Mouse (Mus musculus): Measurements from ENCODE around the gene Pianp. TPM values are rescaled to one million over a fixed set of nuclear protein-coding genes. Genes with fewer than 3 reads are reported as not detected.

The Pianp gene
- total RNA-seq, 1 experiment = 2.9 TPM

DNA sequence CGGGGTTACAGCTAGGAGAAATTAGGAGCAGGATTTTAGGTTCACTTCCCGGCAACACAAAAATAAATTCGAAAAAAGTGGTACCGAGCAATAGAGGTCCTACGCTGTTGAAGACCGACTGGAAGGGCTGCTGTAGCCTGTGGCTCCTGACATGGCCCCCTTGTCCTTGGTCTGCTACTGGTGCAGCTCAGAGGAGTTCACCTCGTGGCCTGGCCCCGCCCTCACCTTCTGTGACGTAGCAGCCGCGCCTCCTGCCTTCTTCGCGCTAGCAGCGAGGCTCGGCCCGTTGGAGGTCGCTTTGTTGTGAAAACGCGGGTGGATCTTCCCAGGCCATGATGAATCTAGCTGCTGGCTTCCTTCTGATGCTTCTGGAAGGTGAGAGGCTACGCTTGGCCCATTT lies 53.2 kb downstream of the Pianp start, which contains the start of gene Acrbp:
TSS of gene Acrbp (plus strand) at position 12 of the 400 bp plus-strand sequence.
- in situ Hi-C loops (cut with MboI; ENCODE audit: low sequenced_read_pairs in 2 of 2, unreplicated experiment in 2 of 2) = no loop called here
- no peak for DNase-seq (ENCODE audit: low read depth, low spot score)

DNA sequence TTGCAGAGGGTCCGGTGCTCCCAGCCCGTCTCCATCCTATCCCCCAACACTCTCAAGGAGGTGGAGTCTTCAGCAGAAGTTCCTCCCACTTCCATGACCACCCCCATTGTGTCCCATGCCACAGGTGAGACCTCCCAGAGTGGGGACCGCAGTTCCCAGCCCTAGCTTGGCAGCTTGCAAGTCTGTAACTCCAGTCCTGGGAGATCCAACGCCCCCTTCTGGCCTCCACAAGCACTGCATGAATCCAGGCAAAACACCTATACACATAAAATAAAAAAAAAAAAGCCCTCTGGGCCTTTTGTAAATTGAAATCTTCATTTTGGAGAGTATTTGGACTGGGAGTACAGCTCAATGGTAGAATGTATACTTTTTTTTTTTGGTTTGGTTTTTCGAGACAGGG lies 54.7 kb downstream of the Pianp start:
- H3K36me3 ChIP-seq (ENCODE audit: control insufficient read depth, insufficient read depth, low read length, poor library complexity, severe bottlenecking) = peaks cover 12% of the 10 kb centered on the region
- no peak overlapping the region for H3K9ac ChIP-seq (ENCODE audit: insufficient read depth, low read depth, low read length, poor library complexity, severe bottlenecking)
- H3K4me1 ChIP-seq (ENCODE audit: control insufficient read depth in 2 of 2, insufficient read depth in 2 of 2, low read length in 2 of 2, poor library complexity in 1 of 2) = peaks cover 4 to 15% of the 10 kb centered on the region in 2 experiments; a peak in 3 of 4 replicates
- no peak overlapping the region for H3K27ac ChIP-seq (ENCODE audit: insufficient read depth, low read depth, low read length, poor library complexity, severe bottlenecking)
- no peak overlapping the region for H3K4me3 ChIP-seq (ENCODE audit: insufficient read depth in 1 of 2, low read depth in 1 of 2, low read length in 2 of 2, poor library complexity in 1 of 2, severe bottlenecking in 1 of 2)
- no peak for DNase-seq (ENCODE audit: low read depth, low spot score)
- H3K9me3 ChIP-seq (ENCODE audit: control insufficient read depth, insufficient read depth, low read depth, low read length) = no peaks in the 10 kb centered on the region
- in situ Hi-C loops (cut with MboI; ENCODE audit: low sequenced_read_pairs in 2 of 2, unreplicated experiment in 2 of 2) = no loop called here
- TF ChIP-seq ZC3H11A (IDR thresholded peaks at IDR 0.05; ENCODE audit: borderline replicate concordance, low read depth, low read length) = no peak
- peak; percentile 76 for TF ChIP-seq ZNF384 (IDR thresholded peaks at IDR 0.05; ENCODE audit: low read depth, low read length)
- no peak for TF ChIP-seq MAFK (IDR thresholded peaks at IDR 0.05; ENCODE audit: insufficient read depth, low read depth, low read length)

More for the DNA sequence above, 53.2 kb downstream of the Pianp start, which contains the start of gene Acrbp:
- Histone ChIP-seq H3K9me3 (ENCODE audit: control insufficient read depth, insufficient read depth, low read depth, low read length) (no peaks in the 10 kb centered on the region), H3K4me3 (ENCODE audit: insufficient read depth in 1 of 2, low read depth in 1 of 2, low read length in 2 of 2, poor library complexity in 1 of 2, severe bottlenecking in 1 of 2) (peak within 1 kb of the TSS in 1 of 2 experiments; percentile 41; a peak in 1 of 4 replicates), H3K36me3 (ENCODE audit: control insufficient read depth, insufficient read depth, low read length, poor library complexity, severe bottlenecking) (peaks cover 13% of the 10 kb centered on the region), H3K9ac (ENCODE audit: insufficient read depth, low read depth, low read length, poor library complexity, severe bottlenecking) (0 out of 2 replicates have a peak within 1 kb of the TSS, but pooled peaks have one; percentile 15), H3K27ac (ENCODE audit: insufficient read depth, low read depth, low read length, poor library complexity, severe bottlenecking) (no peak within 1 kb of the TSS), H3K4me1 (ENCODE audit: control insufficient read depth in 2 of 2, insufficient read depth in 2 of 2, low read length in 2 of 2, poor library complexity in 1 of 2) (peaks cover 4 to 15% of the 10 kb centered on the region in 2 experiments; a peak in 3 of 4 replicates)
- TF ChIP-seq ZNF384 (IDR thresholded peaks at IDR 0.05; ENCODE audit: low read depth, low read length) (no peak), CHD2 (IDR thresholded peaks at IDR 0.05; ENCODE audit: low read depth, low read length) (no peak), HCFC1 (IDR thresholded peaks at IDR 0.05; ENCODE audit: borderline replicate concordance, insufficient read depth, low read length) (no peak), MAFK (IDR thresholded peaks at IDR 0.05; ENCODE audit: insufficient read depth, low read depth, low read length) (no peak), ZC3H11A (IDR thresholded peaks at IDR 0.05; ENCODE audit: borderline replicate concordance, low read depth, low read length) (no peak)

Other genes starting within 250 kb of the Pianp start
- 0.13 TPM in 1 of 2 replicates, not detected in the other for gene Gm45234, start 240.7 kb upstream of the Pianp start, total RNA-seq (2012; rRNA removed)
- 4.7 and 8.9 TPM in 2 replicates for gene Atn1, start 240.2 kb upstream of the Pianp start, total RNA-seq (2012; rRNA removed)
- 10.1 and 17.9 TPM in 2 replicates for gene Eno2, start 227.0 kb upstream of the Pianp start, total RNA-seq (2012; rRNA removed)
- 0.37 TPM in 1 of 2 replicates, not detected in the other for gene Lrrc23, start 217.0 kb upstream of the Pianp start, total RNA-seq (2012; rRNA removed)
- 6.3 and 10.1 TPM in 2 replicates for gene Spsb2, start 188.0 kb upstream of the Pianp start, total RNA-seq (2012; rRNA removed)
- gene Tpi1, start 182.4 kb upstream of the Pianp start, total RNA-seq (2012; rRNA removed) = 306 and 404 TPM in 2 replicates
- gene Usp5, start 167.2 kb upstream of the Pianp start, total RNA-seq (2012; rRNA removed) = 149 and 150 TPM in 2 replicates
- 128 and 137 TPM in 2 replicates for gene Cdca3, start 167.1 kb upstream of the Pianp start, total RNA-seq (2012; rRNA removed)
- gene Gnb3, start 156.4 kb upstream of the Pianp start, total RNA-seq (2012; rRNA removed) = 0.32 TPM in 1 of 2 replicates, not detected in the other
- gene P3h3, start 138.9 kb upstream of the Pianp start, total RNA-seq (2012; rRNA removed) = 10.1 and 15.6 TPM in 2 replicates
- 1.7 and 3.1 TPM in 2 replicates for gene Gpr162, start 132.7 kb upstream of the Pianp start, total RNA-seq (2012; rRNA removed)
- 0.37 and 0.49 TPM in 2 replicates for gene Cd4, start 108.5 kb upstream of the Pianp start, total RNA-seq (2012; rRNA removed)
- 1.0 and 1.2 TPM in 2 replicates for gene Lag3, start 85.0 kb upstream of the Pianp start, total RNA-seq (2012; rRNA removed)
- 66.7 and 67.4 TPM in 2 replicates for gene Ptms, start 76.6 kb upstream of the Pianp start, total RNA-seq (2012; rRNA removed)
- 179 and 196 TPM in 2 replicates for gene Mlf2, start 65.3 kb upstream of the Pianp start, total RNA-seq (2012; rRNA removed)
- 138 and 141 TPM in 2 replicates for gene Cops7a, start 31.2 kb upstream of the Pianp start, total RNA-seq (2012; rRNA removed)
- 25.1 and 25.6 TPM in 2 replicates for gene Zfp384, start 12.5 kb downstream of the Pianp start, total RNA-seq (2012; rRNA removed)
- gene Ing4, start 43.1 kb downstream of the Pianp start, total RNA-seq (2012; rRNA removed) = 32.4 and 50.2 TPM in 2 replicates
- gene Acrbp, start 53.0 kb downstream of the Pianp start, total RNA-seq (2012; rRNA removed) = 9.6 and 31.2 TPM in 2 replicates
- gene Lpar5, start 71.2 kb downstream of the Pianp start, total RNA-seq (2012; rRNA removed) = 5.0 and 9.3 TPM in 2 replicates
- 344 and 351 TPM in 2 replicates for gene Chd4, start 99.3 kb downstream of the Pianp start, total RNA-seq (2012; rRNA removed)
- gene Nop2, start 135.2 kb downstream of the Pianp start, total RNA-seq (2012; rRNA removed) = 159 and 174 TPM in 2 replicates
- gene Iffo1, start 148.5 kb downstream of the Pianp start, total RNA-seq (2012; rRNA removed) = 15.1 and 16.5 TPM in 2 replicates
- gene Gapdh, start 169.8 kb downstream of the Pianp start, total RNA-seq (2012; rRNA removed) = 2,407 and 2,462 TPM in 2 replicates
- 159 and 187 TPM in 2 replicates for gene Ncapd2, start 195.0 kb downstream of the Pianp start, total RNA-seq (2012; rRNA removed)
- gene Mrpl51, start 195.1 kb downstream of the Pianp start, total RNA-seq (2012; rRNA removed) = 155 and 184 TPM in 2 replicates
- gene Vamp1, start 218.9 kb downstream of the Pianp start, total RNA-seq (2012; rRNA removed) = 3.5 and 4.6 TPM in 2 replicates
- 4.2 and 6.4 TPM in 2 replicates for gene Tapbpl, start 235.2 kb downstream of the Pianp start, total RNA-seq (2012; rRNA removed)
- 0.22 TPM in 1 of 2 replicates, not detected in the other for gene Cd27, start 240.3 kb downstream of the Pianp start, total RNA-seq (2012; rRNA removed)

Measured in ES-E14 (cell line).